Mouse (Mus musculus): ENCODE results near the gene Cacng4.

- TF ChIP-seq CTCF (IDR thresholded peaks at IDR 0.05) (no peak), EP300 (IDR thresholded peaks at IDR 0.05) (no peak)
Measured at GRCm38 (mm10) chr11:107793200-107794102, 906 bp downstream of the Cacng4 start.
